Mouse (Mus musculus) gastrocnemius, adult 8-10 months (tissue): Measurements from ENCODE around the gene Cdc14b. TPM values are rescaled to one million over a fixed set of nuclear protein-coding genes. Genes with fewer than 3 reads are reported as not detected.

Experiments
- DNase-seq, 2 experiments: peaks; one replicate each; pipeline ENCODE4 v3.0.0; 2022; ENCODE audit warnings: low spot score in 2 of 2
- total RNA-seq, 4 experiments: library from RNA; stranded (reverse); gene quantifications; 2 replicates each; pipeline ENCODE4 v1.2.4; 2022

Gene Cdc14b
- total RNA-seq, 4 experiments from 2014 or later: 6.7 to 9.1 (median 7.8) TPM

GRCm38 (mm10) chr13:64178746-64179652, 96.1 kb downstream of the Cdc14b start:
- DNase-seq: no peak

GRCm38 (mm10) chr13:64178000-64178399, 97.1 kb downstream of the Cdc14b start:
- no peak for DNase-seq

DNA sequence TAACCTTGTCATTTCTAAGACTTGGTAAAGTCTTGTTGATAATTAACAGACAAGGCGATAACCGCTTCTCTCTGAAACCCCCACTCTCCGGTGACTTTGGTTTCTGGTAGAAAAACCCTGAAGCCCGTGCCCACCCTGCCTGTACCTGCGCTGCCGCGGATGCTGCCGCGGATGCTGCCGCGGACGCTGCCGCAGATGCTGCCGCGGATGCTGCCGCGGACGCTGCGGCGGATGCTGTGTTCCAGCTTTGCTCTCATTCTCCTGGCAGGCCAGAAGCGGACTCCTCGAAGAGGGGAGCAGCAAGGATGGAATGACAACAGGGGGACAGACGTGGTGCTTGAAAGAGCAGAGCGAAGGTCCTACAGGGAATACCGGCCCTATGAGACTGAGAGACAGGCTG, 105.3 kb downstream of the Cdc14b start:
- DNase-seq: no peak

- DNase-seq: no peak
Measured at GRCm38 (mm10) chr13:64163147-64163715, 111.9 kb downstream of the Cdc14b start.

- no peak for DNase-seq
Measured at GRCm38 (mm10) chr13:64162626-64163025, 112.5 kb downstream of the Cdc14b start.

DNA sequence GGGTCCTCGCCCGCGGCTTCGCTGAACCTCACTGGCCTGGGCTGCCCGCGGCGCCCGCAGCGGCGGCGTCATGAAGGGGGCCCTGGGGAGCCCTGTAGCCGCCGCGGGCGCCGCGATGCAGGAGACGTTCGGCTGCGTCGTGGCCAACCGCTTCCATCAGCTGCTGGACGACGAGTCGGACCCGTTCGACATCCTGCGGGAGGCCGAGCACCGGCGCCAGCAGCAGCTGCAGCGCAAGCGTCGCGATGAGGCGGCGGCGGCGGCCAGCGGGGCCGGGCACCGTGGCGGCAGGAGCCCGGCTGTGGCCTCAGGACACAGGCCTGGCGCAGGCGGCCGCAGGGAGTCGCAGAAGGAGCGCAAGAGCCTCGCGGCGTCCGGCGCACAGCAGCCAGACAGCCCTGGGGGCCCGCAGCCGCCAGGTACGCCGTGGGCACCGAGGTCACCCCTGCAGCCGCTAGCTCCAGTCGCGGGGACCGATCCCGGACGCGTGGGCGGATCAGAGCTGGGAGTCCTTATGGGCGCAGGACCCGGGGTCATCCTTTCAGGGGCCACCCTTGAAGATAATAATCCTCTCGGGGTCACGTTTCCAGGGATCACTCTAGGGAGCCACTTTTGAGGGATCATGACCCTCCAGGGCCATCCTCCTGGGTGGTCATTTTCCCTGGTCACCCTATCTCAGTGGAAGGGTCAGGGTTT, 113.0 kb downstream of the Cdc14b start:
- DNase-seq: peak in 1 of 2 experiments; percentile 18

- peak; percentile 96 for DNase-seq
Measured at GRCm38 (mm10) chr13:64161548-64161915, 113.6 kb downstream of the Cdc14b start, which contains the start of gene Habp4. Gene Habp4, plus strand, starts transcription at chr13:64161824.

DNA sequence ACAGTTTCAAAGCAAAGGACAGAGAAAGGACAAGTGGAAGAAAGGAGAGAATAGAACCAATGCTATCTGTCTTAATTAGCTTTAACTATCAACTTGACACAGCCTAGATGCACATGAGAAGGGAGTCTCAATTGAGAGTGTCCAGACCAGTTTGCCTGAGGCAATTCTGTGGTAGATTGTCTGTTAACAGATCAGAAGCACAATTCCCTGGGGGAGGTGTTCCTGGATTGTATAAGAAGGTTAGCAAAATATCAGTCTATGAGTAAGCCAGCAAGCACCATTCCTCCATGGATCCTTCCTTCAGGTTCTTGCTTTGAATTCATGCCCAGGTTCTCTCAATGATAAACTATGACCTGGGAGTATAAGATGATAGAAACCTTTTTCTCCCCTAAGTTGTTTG, 118.1 kb downstream of the Cdc14b start:
- no peak for DNase-seq

DNA sequence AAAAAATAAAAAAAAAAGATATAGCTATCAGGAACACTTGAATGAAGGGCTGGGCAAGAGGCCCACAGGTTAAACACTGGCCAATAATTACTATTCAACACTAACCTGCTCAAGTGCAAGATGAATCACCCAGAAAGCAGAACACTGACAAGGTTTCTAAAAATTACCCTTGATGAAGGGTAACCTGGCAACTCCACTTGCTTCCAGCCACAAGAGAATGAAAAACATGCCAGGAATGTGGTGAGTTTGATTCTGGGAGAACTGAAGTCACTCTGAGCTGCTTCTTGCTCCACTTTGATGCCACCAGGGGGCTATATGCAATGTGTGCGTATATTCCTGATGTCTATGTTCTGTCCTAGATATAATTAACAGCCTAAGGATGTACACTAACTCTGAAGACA, 119.9 kb downstream of the Cdc14b start:
- DNase-seq: no peak

DNA sequence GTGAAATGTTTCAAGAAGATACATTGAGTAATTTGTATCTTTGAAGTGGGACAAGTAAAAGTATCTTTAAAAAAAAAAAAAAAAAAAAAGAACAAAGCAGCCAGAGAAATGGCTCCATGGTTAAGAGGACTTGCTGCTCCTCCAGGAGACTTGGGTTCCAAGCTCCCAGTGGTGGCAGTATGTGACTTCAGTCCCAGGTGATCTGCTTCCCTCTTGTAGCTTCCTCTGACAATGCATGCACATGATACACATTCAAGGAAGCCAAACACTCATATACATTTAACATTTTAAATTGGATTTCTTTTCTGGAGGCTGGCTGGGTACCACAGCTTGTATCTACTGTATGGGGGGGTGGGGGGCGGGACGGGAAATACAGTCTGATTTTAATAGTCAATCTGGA, 120.4 kb downstream of the Cdc14b start:
- DNase-seq: no peak

- DNase-seq: peak in 1 of 2 experiments; percentile 17
Measured at GRCm38 (mm10) chr13:64153751-64154267, 121.3 kb downstream of the Cdc14b start.

DNA sequence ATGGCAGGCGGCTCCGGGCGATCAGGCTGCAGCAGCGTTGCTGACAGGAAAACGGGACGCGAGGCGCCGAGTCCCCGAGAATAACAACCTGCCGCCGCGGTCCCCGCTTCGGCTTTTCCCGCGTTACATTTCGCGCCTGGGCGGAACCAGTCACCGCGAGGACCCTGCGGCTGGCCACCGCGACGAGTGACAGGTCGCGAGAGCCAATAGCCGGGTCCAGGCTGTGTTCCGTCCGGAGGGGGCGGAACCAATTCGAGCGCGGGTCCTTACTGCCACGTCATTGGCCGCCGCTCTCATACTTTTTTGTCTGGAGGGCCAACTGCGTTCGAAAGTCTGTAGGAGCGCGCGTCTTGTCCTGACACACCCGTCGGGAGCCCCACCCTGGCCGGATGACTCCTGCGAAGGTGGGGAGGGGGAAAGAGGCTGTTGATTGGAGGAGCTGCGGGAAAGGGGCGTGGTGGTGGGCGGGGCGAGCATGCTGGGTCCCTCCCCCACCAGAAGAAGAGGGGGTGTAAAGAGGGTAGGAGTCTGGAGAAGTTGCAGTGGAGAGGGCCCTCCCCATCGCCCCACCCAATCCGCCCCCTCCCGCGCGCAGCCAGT, 121.9 kb downstream of the Cdc14b start, which contains the start of gene Zfp367:
TSS of gene Zfp367 (minus strand) at position 120 of the 600 bp plus-strand sequence.
- DNase-seq: peak; percentile 97

DNA sequence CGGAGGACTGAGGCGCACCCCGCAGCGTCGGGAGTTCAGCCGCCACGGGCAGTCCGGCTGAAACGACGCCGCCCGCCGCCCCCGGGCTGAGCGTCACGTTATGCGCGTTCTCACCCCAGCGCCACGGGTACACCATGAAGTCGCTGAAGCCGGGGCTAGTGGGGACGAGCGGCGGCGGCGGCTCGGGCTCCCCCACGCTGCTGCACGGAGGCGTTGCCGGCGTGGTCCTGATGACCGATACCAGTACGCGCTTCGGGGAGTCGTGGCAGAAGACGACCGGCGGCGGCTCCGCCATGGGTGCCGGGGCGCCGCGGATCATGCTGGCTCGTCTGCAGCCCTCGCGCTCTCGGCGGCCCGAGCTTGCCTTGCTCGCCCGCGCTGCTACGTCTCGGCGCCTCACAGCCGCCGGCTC, 122.4 kb downstream of the Cdc14b start:
- peak in 1 of 2 experiments; percentile 23 for DNase-seq

DNA sequence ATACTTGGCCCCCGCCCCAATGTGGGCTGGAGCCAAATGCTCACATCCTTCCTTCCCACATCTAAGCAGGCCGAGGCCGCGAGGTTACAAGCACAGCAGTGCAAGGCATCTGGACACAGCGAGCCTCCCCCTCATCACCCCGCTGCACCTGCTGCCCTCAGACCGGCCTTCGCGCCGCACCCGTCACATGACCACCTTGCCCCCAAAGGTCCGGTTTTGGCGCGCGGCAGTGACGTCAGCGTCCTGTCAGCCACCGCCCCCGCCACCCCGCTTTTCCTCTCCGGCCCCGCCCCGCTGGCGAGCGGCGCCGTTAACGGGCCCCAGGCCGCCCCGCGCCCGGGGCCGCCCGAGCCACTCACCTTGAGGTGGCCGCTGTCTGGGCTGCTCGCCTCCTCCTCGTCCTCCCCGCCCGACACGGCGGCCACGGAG, 122.8 kb downstream of the Cdc14b start:
- DNase-seq: peak; percentile 61 to 75

- no peak for DNase-seq
Measured at GRCm38 (mm10) chr13:64150121-64150520, 125.0 kb downstream of the Cdc14b start.

Other genes starting within 250 kb of the Cdc14b start
- not detected for gene Hsd17b3, start 186.1 kb downstream of the Cdc14b start, total RNA-seq
- gene Slc35d2, start 145.9 kb downstream of the Cdc14b start, total RNA-seq: 1 to 10 TPM in 1 of 4 experiments, under 1 TPM in 3; 0.32 to 1.2 (median 0.69) TPM
- gene Zfp367, start 122.1 kb downstream of the Cdc14b start, total RNA-seq: 10 to 100 TPM; 22.1 to 37.1 (median 31.9) TPM
- 10 to 100 TPM; 24.1 to 26.5 (median 25.0) TPM for gene Habp4, start 113.5 kb downstream of the Cdc14b start, total RNA-seq
- 10 to 100 TPM; 49.4 to 59.4 (median 50.8) TPM for gene Aaed1, start 37.4 kb upstream of the Cdc14b start, total RNA-seq
- 100 to 1,000 TPM; 113 to 163 (median 129) TPM for gene Ctsl, start 95.6 kb upstream of the Cdc14b start, total RNA-seq
- gene Cdk20, start 157.0 kb upstream of the Cdc14b start, total RNA-seq: 1 to 10 TPM; 2.5 to 3.8 (median 2.9) TPM
- gene Fam240b, start 222.5 kb upstream of the Cdc14b start, total RNA-seq: under 1 TPM in 1 of 4 experiments, not detected in 3; 0.27 TPM